Mouse (Mus musculus): ENCODE measurements around the gene Lypd4. TPM values are rescaled to one million over a fixed set of nuclear protein-coding genes. Genes with fewer than 3 reads are reported as not detected.

Gene Lypd4
- total RNA-seq (2023), result not detected

GRCm38 (mm10) chr7:24869532-24870165 lies at the start of gene Lypd4, which contains the start of gene Dmrtc2:
Gene Lypd4 (minus strand): TSS chr7:24869941.
Gene Dmrtc2 (plus strand): TSS chr7:24870057.

GRCm38 (mm10) chr7:24902630-24903443 lies 33.1 kb upstream of the Lypd4 start, which contains the start of gene Arhgef1:
Gene Arhgef1 (plus strand): TSS chr7:24902912.

GRCm38 (mm10) chr7:24897224-24897623 lies 27.5 kb upstream of the Lypd4 start, which contains the start of gene Cd79a:
Gene Cd79a (plus strand): TSS chr7:24897381.

GRCm38 (mm10) chr7:24883896-24884692 lies 14.4 kb upstream of the Lypd4 start, which contains the start of gene Rps19:
Gene Rps19 (plus strand): TSS chr7:24884371.

GRCm38 (mm10) chr7:24861913-24862312 lies 7.8 kb downstream of the Lypd4 start, which contains the start of gene Gm9844:
Gene Gm9844 (plus strand): TSS chr7:24862213.

Other genes starting within 250 kb of the Lypd4 start
- not detected for gene Lypd3, start 233.4 kb downstream of the Lypd4 start, total RNA-seq (2023)
- not detected for gene Tex101, start 193.3 kb downstream of the Lypd4 start, total RNA-seq (2023)
- not detected for gene BC049730, start 160.7 kb downstream of the Lypd4 start, total RNA-seq (2023)
- not detected for gene Gm4763, start 143.0 kb downstream of the Lypd4 start, total RNA-seq (2023)
- 2.2 TPM for gene Cd177, start 109.6 kb downstream of the Lypd4 start, total RNA-seq (2023)
- not detected for gene Ceacam10, start 92.7 kb downstream of the Lypd4 start, total RNA-seq (2023)
- not detected for gene Gm9844, start 7.7 kb downstream of the Lypd4 start, total RNA-seq (2023)
- not detected for gene Dmrtc2, start 116 bp upstream of the Lypd4 start, total RNA-seq (2023)
- gene Rps19, start 14.4 kb upstream of the Lypd4 start, total RNA-seq (2023), result 3,592 TPM
- gene Cd79a, start 27.4 kb upstream of the Lypd4 start, total RNA-seq (2023), result 97.2 TPM
- gene Arhgef1, start 33.0 kb upstream of the Lypd4 start, total RNA-seq (2023), result 1,699 TPM
- gene Gm4881, start 74.6 kb upstream of the Lypd4 start, total RNA-seq (2023), result not detected
- gene Rabac1, start 102.8 kb upstream of the Lypd4 start, total RNA-seq (2023), result 302 TPM
- gene Atp1a3, start 136.0 kb upstream of the Lypd4 start, total RNA-seq (2023), result 5.9 TPM
- 7.0 TPM for gene Grik5, start 202.4 kb upstream of the Lypd4 start, total RNA-seq (2023)
- gene Zfp574, start 202.6 kb upstream of the Lypd4 start, total RNA-seq (2023), result 16.9 TPM